Mouse (Mus musculus) ES-E14 (cell line): Measurements from ENCODE around the gene Rbpj.

Source experiments
- CHD2 ChIP-seq: IDR thresholded peaks from 2 replicates; pipeline ENCODE4 v1.6.1; 2014; ENCODE audit warnings: mild to moderate bottlenecking, low read depth, low read length, inconsistent platforms
- HCFC1 ChIP-seq: IDR thresholded peaks from 2 replicates; pipeline ENCODE4 v1.6.1; 2012; ENCODE audit warnings: low read length, inconsistent platforms, borderline replicate concordance; ENCODE audit not compliant: insufficient read depth
- MAFK ChIP-seq: IDR thresholded peaks from 2 replicates; pipeline ENCODE4 v1.6.1; 2014; ENCODE audit warnings: mild to moderate bottlenecking, low read depth, low read length, inconsistent platforms; ENCODE audit not compliant: insufficient read depth
- ZC3H11A ChIP-seq: IDR thresholded peaks from 2 replicates; pipeline ENCODE4 v1.6.1; 2012; ENCODE audit warnings: low read depth, mild to moderate bottlenecking, inconsistent platforms, low read length, borderline replicate concordance
- ZNF384 ChIP-seq: IDR thresholded peaks from 2 replicates; pipeline ENCODE4 v1.6.1; 2012; ENCODE audit warnings: low read depth, low read length, inconsistent platforms

- no peak for TF ChIP-seq ZNF384
- TF ChIP-seq ZC3H11A: no peak
- no peak for TF ChIP-seq MAFK
- no peak for TF ChIP-seq CHD2
- no peak for TF ChIP-seq HCFC1
Observed at GRCm38 (mm10) chr5:53702686-53703085, 236.7 kb downstream of the Rbpj start.
